Comparison of ENCODE assay signal across 20 mouse cellular contexts in genomic region chr14:13686716-13687115, GRCm38 (mm10). TPM values are rescaled to one million over a fixed set of nuclear protein-coding genes. Genes with fewer than 3 reads are reported as not detected.
"Had no signal": no experiment of that assay in that cellular context is flagged by ENCODE, and none has a peak within 500 bp of the region (broad histone marks: within the 10 kb centered on the region; RNA-seq: fewer than 3 reads in every experiment).

No protein-coding gene starts in this region.

- H3K4me3 ChIP-seq: layer of hippocampus, adult 2 months; limb, embryonic 12.5 days; limb, embryonic 15.5 days; megakaryocyte, embryonic 14.5 days; midbrain, embryonic 10.5 days; midbrain, embryonic 13.5 days had no signal

- DNase-seq: kidney, adult 18-20 months; kidney, adult 9 months; kidney, postnatal 14 days; kidney, postnatal 4 days; left cerebral cortex, postnatal 4 days; liver, postnatal 0 days; lung, embryonic 14.5 days; thymus, postnatal 25 days had no signal

- H3K27ac ChIP-seq: hindbrain, postnatal 0 days; layer of hippocampus, adult 2 months; limb, embryonic 12.5 days; limb, embryonic 15.5 days; liver, embryonic 14.5 days; midbrain, embryonic 10.5 days; midbrain, embryonic 13.5 days; stomach, postnatal 0 days had no signal

RNA-seq across cellular contexts. Expression of gene Sntn, which starts 16.0 kb away (rescaled TPM):
- total RNA-seq: hindbrain, postnatal 0 days; left cerebral cortex, adult 18-20 months; left cerebral cortex, postnatal 10 days; left cerebral cortex, postnatal 4 days; monocyte, adult 5-6 weeks had no signal
